Mouse (Mus musculus) forebrain, embryonic 13.5 days (tissue): ENCODE measurements at regions not wholly inside any gene's neighbourhood (a gene's known extent, or its start where the extent isn't known, plus 50 kb on each side); places are given as distances from the start of the nearest gene placed in this dataset.

Experiments used
- ATAC-seq: fragments of 200-750 bp; cut with Nextera tagmentation; 2 replicates; pipeline ENCODE4 v1.8.0; 2017
- H3K27ac ChIP-seq: fragments of 300-500 bp; sonication (generic); 2 replicates; pipeline ENCODE4 v1.5.1; 2015; ENCODE audit warnings: inconsistent platforms, mild to moderate bottlenecking, moderate library complexity
- H3K27me3 ChIP-seq: fragments of 300-500 bp; sonication (generic); 2 replicates; pipeline ENCODE4 v1.6.1; 2015; ENCODE audit warnings: mild to moderate bottlenecking, inconsistent platforms
- H3K36me3 ChIP-seq: fragments of 300-500 bp; sonication (generic); 2 replicates; pipeline ENCODE4 v1.6.1; 2015; ENCODE audit warnings: mild to moderate bottlenecking, inconsistent platforms; ENCODE audit not compliant: poor library complexity, severe bottlenecking
- H3K4me1 ChIP-seq: fragments of 300-500 bp; sonication (generic); 2 replicates; pipeline ENCODE4 v1.6.1; 2015; ENCODE audit warnings: inconsistent platforms
- H3K4me2 ChIP-seq: fragments of 300-500 bp; sonication (generic); 2 replicates; pipeline ENCODE4 v1.6.1; 2015; ENCODE audit warnings: inconsistent platforms, mild to moderate bottlenecking, moderate library complexity
- H3K4me3 ChIP-seq: fragments of 300-500 bp; sonication (generic); 2 replicates; pipeline ENCODE4 v1.5.1; 2015; ENCODE audit warnings: mild to moderate bottlenecking, inconsistent platforms
- H3K9ac ChIP-seq: fragments of 300-500 bp; sonication (generic); 2 replicates; pipeline ENCODE4 v1.6.1; 2015; ENCODE audit warnings: mild to moderate bottlenecking, inconsistent platforms
- H3K9me3 ChIP-seq: fragments of 300-500 bp; sonication (generic); replicated peaks from 2 replicates; pipeline ENCODE4 v1.6.1; 2016; ENCODE audit warnings: inconsistent platforms
- WGBS: fragments of 180-500 bp; shearing (Covaris S2); methylation state at CpG from one replicate; pipeline ENCODE4 v1.1.7; 2015; 5-methylcytosine and 5-hydroxymethylcytosine counted together

DNA sequence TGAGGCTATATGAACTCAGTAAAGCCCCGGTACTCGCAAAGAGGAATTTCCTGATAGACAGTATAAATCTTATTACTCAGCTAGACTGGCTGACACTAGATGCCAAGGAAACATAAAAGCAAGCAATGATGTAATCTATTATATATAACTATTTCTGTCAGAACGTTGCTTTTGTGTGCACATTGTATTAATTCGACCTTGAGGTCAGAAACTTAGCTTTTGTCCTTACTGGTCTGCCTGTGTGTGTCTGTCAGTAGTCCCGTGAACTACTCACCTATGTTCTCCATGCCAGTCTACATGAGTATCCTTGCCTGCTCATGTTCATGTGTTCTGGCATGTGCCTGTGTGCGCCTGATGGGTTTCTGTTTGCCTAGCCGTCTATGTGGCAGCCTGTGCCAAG is 70.5 kb downstream of the Tmx1 start:
- no peak for ATAC-seq
- Histone ChIP-seq H3K9me3 (no peaks in the 10 kb centered on the region), H3K4me3 (no peak overlapping the region), H3K9ac (no peak overlapping the region), H3K36me3 (no peaks in the 10 kb centered on the region), H3K4me1 (no peaks in the 10 kb centered on the region), H3K4me2 (no peak overlapping the region), H3K27me3 (no peaks in the 10 kb centered on the region), H3K27ac (no peak overlapping the region)
- 84% methylated on average over 7 of the region's 7 CpGs for WGBS

DNA sequence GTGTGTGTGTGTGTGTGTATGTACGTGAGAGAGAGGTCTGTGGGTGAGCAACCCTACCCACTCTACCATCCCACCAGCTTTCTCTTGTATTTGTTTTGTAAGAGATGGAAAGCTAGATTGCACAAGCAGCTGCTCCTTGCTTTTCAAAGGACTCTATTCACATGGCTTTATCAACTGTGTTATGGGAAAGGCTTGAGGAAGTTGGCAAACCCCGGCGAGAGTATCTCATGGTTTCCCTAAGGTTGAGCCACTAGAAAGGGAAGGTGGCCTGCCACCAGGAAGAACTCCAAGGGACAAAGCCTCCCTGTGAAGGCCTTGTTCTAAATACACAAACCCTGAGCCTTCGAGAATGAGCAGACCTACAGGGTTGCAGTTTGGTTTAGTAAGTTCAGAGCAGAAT is 71.8 kb downstream of the Tmx1 start:
- WGBS, result 55% methylated on average over 4 of the region's 4 CpGs
- Histone ChIP-seq H3K27me3 (no peaks in the 10 kb centered on the region), H3K9ac (no peak overlapping the region), H3K27ac (no peak overlapping the region), H3K36me3 (no peaks in the 10 kb centered on the region), H3K9me3 (no peaks in the 10 kb centered on the region), H3K4me2 (no peak overlapping the region), H3K4me3 (no peak overlapping the region), H3K4me1 (no peaks in the 10 kb centered on the region)
- no peak for ATAC-seq

DNA sequence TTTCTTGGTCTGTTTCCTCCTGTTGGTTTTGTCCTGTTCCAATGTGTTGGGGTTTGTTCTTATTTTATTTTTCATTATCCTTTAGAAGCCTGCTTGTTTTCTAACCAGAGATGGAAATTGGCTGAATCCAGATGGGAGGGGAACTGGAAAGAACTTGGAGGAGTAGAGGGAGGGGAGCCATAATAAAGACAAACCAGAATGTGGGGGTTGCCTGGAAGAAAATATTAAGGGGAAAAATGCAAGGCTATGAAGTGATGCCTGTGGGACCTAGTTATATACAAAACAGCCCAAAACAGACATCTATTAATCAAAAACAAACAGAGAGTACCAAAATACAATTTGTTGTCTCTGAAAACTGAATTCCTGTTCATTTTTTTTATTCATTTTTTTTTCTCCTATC is 78.8 kb downstream of the Tmx1 start:
- H3K4me3 ChIP-seq, result no peak overlapping the region
- no peak overlapping the region for H3K4me2 ChIP-seq
- no peaks in the 10 kb centered on the region for H3K36me3 ChIP-seq
- H3K27ac ChIP-seq, result no peak overlapping the region
- H3K9ac ChIP-seq, result no peak overlapping the region
- H3K27me3 ChIP-seq, result no peaks in the 10 kb centered on the region
- peaks cover 7% of the 10 kb centered on the region; the same call in 1 of the 2 replicates for H3K4me1 ChIP-seq
- no peak for ATAC-seq
- no peaks in the 10 kb centered on the region for H3K9me3 ChIP-seq

DNA sequence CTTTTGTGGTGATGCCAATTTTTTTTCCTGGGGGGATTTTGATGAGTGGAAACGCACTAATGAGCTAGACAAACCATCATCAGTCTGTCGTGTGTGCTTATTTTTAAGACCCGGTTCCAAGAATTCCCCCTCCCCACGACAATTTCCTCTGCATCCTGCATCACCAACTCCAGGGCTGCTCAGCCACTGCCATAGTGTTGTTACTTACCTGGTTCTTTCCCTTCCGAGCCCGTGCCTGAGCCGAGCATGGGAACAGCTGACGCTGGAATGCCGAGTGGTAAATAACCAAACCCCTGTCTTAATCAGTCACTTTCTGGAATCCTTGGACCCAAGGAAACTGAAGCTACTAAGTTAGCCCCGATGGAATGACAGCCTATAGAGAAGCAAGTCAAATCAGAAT is 79.3 kb downstream of the Tmx1 start:
- Histone ChIP-seq H3K27ac (no peak overlapping the region), H3K4me2 (no peak overlapping the region), H3K4me3 (no peak overlapping the region), H3K4me1 (peaks cover 7% of the 10 kb centered on the region; the same call in 1 of the 2 replicates), H3K9me3 (no peaks in the 10 kb centered on the region), H3K27me3 (no peaks in the 10 kb centered on the region), H3K36me3 (no peaks in the 10 kb centered on the region), H3K9ac (no peak overlapping the region)
- ATAC-seq, result no peak
- 88% methylated on average over 10 of the region's 10 CpGs for WGBS

DNA sequence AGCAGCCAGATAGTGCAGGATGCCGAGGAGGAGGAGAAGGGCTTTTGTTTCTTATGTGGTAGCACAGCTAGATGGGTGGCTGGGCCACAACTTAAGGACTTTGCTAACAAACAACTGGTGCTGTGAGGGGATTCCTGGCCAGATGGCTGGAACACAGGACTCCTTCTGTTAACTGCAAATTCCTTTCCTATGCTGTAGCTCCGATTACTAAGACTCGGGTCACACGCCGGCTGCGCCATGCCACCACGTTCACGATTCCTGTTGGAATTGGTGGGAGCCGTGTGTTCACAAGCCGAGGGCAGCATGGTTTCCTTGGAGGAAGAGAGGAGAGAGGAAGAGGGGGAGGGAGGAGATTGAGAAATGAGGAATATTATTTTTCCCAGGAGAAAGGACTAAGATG is 79.9 kb downstream of the Tmx1 start:
- WGBS, result 59% methylated on average over 10 of the region's 10 CpGs
- no peak overlapping the region for H3K4me2 ChIP-seq
- ATAC-seq, result peak; percentile 48; the same call in 1 of the 2 replicates
- H3K9ac ChIP-seq, result no peak overlapping the region
- H3K4me1 ChIP-seq, result peaks cover 7% of the 10 kb centered on the region; the same call in 1 of the 2 replicates
- no peaks in the 10 kb centered on the region for H3K36me3 ChIP-seq
- H3K4me3 ChIP-seq, result no peak overlapping the region
- no peaks in the 10 kb centered on the region for H3K9me3 ChIP-seq
- H3K27ac ChIP-seq, result no peak overlapping the region
- H3K27me3 ChIP-seq, result no peaks in the 10 kb centered on the region

DNA sequence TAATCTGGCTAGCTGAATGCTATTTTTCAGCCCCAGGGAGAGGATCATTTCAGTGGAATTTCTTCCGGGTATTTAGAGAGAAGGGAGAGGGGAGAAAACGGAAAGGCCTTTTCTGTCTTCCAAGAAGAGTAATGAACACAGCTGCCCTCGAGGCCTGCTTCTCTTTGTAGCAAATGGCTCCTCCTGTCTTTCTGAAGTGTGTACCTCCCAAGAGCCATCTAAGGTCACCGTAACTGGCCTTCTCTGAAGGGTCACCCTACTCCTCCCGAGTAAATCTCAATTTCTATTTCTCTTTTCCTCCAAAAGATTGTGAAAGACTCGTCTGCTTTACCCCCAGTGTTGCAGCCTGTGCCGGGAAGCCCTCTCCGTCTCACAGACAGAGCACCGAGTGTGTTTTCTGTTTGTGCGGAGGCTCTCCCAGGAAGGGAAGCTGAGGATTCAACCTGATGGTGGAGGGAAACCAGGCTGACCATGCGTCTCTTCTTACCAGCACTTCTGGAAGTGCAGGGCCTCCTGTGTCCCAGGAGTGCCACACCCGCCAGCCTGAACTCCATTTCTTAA is 80.6 kb downstream of the Tmx1 start:
- no peak for ATAC-seq

DNA sequence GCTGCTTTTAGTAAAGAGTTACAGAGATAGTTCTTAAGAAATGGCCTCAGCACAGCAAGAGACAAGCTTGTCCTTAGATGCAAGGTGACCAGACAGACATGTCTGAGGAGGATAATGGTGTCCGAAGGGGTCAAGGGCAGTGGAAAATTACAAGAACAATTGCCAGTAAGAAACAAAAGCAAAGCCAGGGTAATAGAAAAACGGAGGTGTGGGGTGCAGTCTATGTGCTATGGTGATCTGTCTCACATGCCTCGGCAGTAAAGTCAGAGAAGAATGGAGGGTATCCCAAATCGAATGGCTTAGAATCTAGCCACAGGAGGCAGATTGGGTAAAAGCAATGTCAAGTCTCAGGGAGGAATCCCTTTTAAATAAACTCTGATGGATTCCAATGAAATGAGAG is 86.2 kb downstream of the Tmx1 start:
- no peak overlapping the region for H3K9ac ChIP-seq
- no peak for ATAC-seq
- no peaks in the 10 kb centered on the region for H3K9me3 ChIP-seq
- H3K4me2 ChIP-seq, result no peak overlapping the region
- no peak overlapping the region for H3K27ac ChIP-seq
- no peaks in the 10 kb centered on the region for H3K27me3 ChIP-seq
- WGBS, result 62% methylated on average over 4 of the region's 4 CpGs
- H3K36me3 ChIP-seq, result no peaks in the 10 kb centered on the region
- no peak overlapping the region for H3K4me3 ChIP-seq
- peaks cover 15% of the 10 kb centered on the region for H3K4me1 ChIP-seq

More for the DNA sequence above, 80.6 kb downstream of the Tmx1 start:
- 75% methylated on average over 12 of the region's 12 CpGs for WGBS
- H3K27me3 ChIP-seq, result no peaks in the 10 kb centered on the region
- no peaks in the 10 kb centered on the region for H3K36me3 ChIP-seq
- peaks cover 7% of the 10 kb centered on the region; the same call in 1 of the 2 replicates for H3K4me1 ChIP-seq
- no peak overlapping the region for H3K27ac ChIP-seq
- no peak overlapping the region for H3K9ac ChIP-seq
- H3K4me3 ChIP-seq, result no peak overlapping the region
- H3K9me3 ChIP-seq, result no peaks in the 10 kb centered on the region
- no peak overlapping the region for H3K4me2 ChIP-seq

DNA sequence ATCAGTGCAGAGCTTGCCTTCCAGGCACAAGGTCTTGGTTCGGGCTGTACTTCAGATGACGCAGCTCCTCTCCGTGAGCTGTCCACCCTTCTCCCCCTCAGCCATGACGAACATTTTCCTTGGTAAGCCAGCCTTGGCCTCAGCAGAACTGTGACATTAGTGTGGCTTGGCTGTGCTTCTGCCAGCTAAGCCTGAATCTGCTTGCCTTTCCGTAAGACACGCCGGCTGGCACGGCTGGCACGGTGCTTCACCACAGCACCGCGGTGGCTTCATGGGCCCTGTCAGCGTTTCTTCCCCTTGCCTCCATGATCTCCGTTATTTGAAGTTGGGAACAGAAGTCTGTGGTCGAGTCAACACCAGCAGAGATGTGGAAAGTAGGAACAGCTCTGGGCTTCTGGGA is 87.0 kb downstream of the Tmx1 start:
- Histone ChIP-seq H3K4me1 (peaks cover 20% of the 10 kb centered on the region), H3K9me3 (no peaks in the 10 kb centered on the region), H3K9ac (no peak overlapping the region), H3K27me3 (no peaks in the 10 kb centered on the region), H3K4me2 (no peak overlapping the region), H3K36me3 (no peaks in the 10 kb centered on the region), H3K27ac (no peak overlapping the region), H3K4me3 (no peak overlapping the region)
- 95% methylated on average over 14 of the region's 14 CpGs for WGBS
- no peak for ATAC-seq

DNA sequence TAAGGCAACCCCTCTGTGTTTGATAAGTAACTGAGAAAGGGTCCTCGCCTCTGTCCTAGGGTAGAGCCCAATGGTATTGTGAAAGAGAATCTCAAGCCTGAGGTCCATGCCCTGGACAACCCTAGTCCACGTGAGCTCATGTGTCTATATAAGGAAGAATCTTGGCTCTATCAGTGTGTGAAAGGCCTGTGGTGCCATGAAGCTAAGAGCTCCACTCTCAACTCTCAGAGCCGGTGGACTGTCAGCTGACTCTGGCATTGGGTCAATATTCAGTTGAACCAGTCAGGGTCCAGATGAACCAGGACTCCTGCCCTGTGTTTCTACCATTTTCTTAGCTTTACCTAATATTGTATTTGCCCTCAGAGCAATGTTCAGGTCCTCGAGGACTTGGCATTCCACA is 88.5 kb downstream of the Tmx1 start:
- H3K27me3 ChIP-seq, result no peaks in the 10 kb centered on the region

DNA sequence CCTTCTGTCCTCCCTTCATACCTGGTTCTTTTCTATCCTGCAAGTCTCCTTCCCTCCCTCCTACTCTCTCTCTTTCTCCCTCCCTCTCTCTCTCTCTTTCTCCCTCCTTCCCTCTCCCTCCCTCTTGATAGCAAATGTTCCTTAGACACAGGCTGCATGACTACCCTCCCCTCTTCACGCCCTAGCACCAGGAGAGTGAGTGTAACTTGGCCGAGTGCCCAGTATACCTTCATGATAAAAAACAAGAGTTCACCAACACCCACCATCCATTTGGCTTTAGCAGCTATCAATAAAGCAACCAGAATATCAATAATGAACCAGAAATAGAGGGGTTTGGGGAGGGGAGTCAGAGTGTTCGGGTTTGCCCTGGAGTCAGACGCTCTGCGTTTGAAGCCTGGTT is 90.4 kb downstream of the Tmx1 start:
- no peak overlapping the region for H3K27ac ChIP-seq
- WGBS, result 34% methylated on average over 5 of the region's 5 CpGs

More for the DNA sequence above, 88.5 kb downstream of the Tmx1 start:
- H3K27ac ChIP-seq, result no peak overlapping the region
- H3K9ac ChIP-seq, result no peak overlapping the region
- no peaks in the 10 kb centered on the region for H3K9me3 ChIP-seq
- 93% methylated on average over 4 of the region's 4 CpGs for WGBS
- peaks cover 20% of the 10 kb centered on the region for H3K4me1 ChIP-seq
- H3K4me3 ChIP-seq, result no peak overlapping the region
- no peak overlapping the region for H3K4me2 ChIP-seq
- ATAC-seq, result no peak
- H3K36me3 ChIP-seq, result no peaks in the 10 kb centered on the region

DNA sequence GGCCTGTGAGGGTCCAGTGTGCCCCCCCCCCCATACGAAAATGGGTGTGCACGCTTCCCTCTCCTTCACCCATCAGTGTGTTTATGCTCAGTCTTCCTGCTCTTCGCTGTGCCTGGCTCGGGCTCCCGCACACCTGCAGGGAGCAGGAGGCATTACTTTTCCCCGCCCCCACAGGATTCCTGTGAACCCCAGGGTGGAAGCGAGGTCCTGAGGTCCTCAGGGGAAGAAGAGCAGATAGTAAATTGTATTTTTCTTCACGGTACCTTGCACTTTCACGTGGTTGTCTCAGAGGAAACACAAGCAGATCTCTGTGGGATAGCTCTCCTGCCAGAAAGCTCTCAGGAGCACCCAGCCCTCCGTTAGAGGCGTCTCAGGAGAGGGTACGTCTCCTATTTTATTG is 91.4 kb downstream of the Tmx1 start:
- WGBS, result 29% methylated on average over 12 of the region's 12 CpGs
- Histone ChIP-seq H3K9ac (no peak overlapping the region), H3K4me3 (no peak overlapping the region)

More for the DNA sequence above, 90.4 kb downstream of the Tmx1 start:
- Histone ChIP-seq H3K4me3 (no peak overlapping the region), H3K4me1 (peaks cover 20% of the 10 kb centered on the region), H3K9ac (no peak overlapping the region), H3K9me3 (no peaks in the 10 kb centered on the region), H3K27me3 (no peaks in the 10 kb centered on the region), H3K36me3 (no peaks in the 10 kb centered on the region), H3K4me2 (no peak overlapping the region)
- ATAC-seq, result 0 out of 2 replicates have a peak, but pooled peaks have one; percentile 16

DNA sequence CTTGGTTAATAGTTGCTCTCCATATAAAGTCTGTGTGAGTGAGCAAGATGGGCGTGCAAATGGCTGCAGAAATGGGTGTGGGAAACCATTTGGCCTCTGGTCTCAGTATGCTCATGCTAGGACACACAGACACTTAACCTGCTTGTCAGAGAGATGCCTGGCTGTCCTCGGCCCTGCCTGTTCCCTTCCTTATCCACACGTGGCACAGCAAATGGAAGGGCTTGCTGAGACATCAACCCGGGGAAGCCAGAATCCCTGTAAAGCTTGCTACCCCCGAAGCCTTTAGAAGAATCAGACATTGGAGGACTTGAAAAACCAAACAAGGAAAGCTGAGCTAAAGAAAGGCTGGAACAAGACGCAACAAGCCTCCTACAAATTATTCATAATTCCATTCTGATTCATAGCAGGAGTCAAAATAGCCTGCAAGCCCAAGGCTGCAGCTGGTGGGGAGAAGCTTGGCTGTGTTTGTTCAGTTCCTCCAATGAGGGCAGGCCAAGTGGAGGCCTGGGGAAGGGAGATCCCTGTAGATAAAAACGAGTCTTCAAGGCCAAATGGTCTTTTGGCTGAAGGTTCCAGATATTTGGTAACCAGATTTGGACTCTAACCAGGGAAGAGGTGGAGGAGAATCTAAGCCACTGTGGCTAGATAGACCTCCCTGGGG is 92.1 kb downstream of the Tmx1 start:
- Histone ChIP-seq H3K27me3 (no peaks in the 10 kb centered on the region), H3K9me3 (no peaks in the 10 kb centered on the region), H3K9ac (no peak overlapping the region), H3K4me3 (no peak overlapping the region), H3K27ac (no peak overlapping the region), H3K4me1 (peaks cover 20% of the 10 kb centered on the region), H3K4me2 (no peak overlapping the region), H3K36me3 (no peaks in the 10 kb centered on the region)
- no peak for ATAC-seq
- 60% methylated on average over 7 of the region's 7 CpGs for WGBS

More for the DNA sequence above, 91.4 kb downstream of the Tmx1 start:
- no peak for ATAC-seq
- no peaks in the 10 kb centered on the region for H3K36me3 ChIP-seq
- no peaks in the 10 kb centered on the region for H3K27me3 ChIP-seq
- no peak overlapping the region for H3K4me2 ChIP-seq
- no peak overlapping the region for H3K27ac ChIP-seq
- no peaks in the 10 kb centered on the region for H3K9me3 ChIP-seq
- H3K4me1 ChIP-seq, result peaks cover 20% of the 10 kb centered on the region

DNA sequence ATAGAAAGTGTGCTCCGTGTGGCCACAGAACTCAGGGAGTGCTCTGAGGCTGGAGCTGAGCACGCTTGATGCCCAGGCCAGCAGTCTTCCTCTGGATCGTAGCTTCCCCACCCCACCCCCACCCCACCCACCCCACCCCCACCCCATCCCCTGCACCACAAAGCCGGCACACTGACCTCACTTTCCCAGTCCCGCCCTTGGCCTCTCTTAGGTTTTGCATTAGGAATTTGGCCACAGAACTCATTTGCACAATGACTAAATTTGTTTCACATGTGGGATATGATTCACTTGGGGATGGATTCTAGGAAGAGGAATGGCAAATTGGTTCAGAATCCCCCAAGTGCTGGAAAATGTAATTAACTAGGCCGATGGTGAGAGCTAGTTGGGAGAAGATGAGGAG is 94.3 kb downstream of the Tmx1 start:
- H3K27ac ChIP-seq, result no peak overlapping the region
- H3K9ac ChIP-seq, result no peak overlapping the region
- no peak overlapping the region for H3K4me2 ChIP-seq
- no peak overlapping the region for H3K4me3 ChIP-seq
- WGBS, result 61% methylated on average over 6 of the region's 6 CpGs
- H3K9me3 ChIP-seq, result no peaks in the 10 kb centered on the region
- no peaks in the 10 kb centered on the region for H3K27me3 ChIP-seq
- ATAC-seq, result no peak
- H3K4me1 ChIP-seq, result peaks cover 20% of the 10 kb centered on the region
- no peaks in the 10 kb centered on the region for H3K36me3 ChIP-seq
